Mouse (Mus musculus) embryonic facial prominence, embryonic 14.5 days (tissue): ENCODE data around the gene Cep89. TPM values are rescaled to one million over a fixed set of nuclear protein-coding genes. Genes with fewer than 3 reads are reported as not detected.

ENCODE experiments used
- ATAC-seq: fragments of 200-750 bp; cut with Nextera tagmentation; 2 replicates; pipeline ENCODE4 v1.8.0; 2017; ENCODE audit warnings: low read depth, moderate number of reproducible peaks, moderate TSS enrichment
- DNase-seq: peaks from one replicate; pipeline ENCODE4 v3.0.0-alpha.2; 2015; ENCODE audit warnings: low spot score
- H3K27ac ChIP-seq: fragments of 300-500 bp; sonication (generic); replicated peaks from 2 replicates; pipeline ENCODE4 v1.5.1; 2014; ENCODE audit warnings: low read depth, mild to moderate bottlenecking, low read length, moderate library complexity
- H3K27me3 ChIP-seq: fragments of 300-500 bp; sonication (generic); replicated peaks from 2 replicates; pipeline ENCODE4 v1.6.1; 2014; ENCODE audit warnings: low read length; ENCODE audit not compliant: control insufficient read depth, insufficient read depth
- H3K36me3 ChIP-seq: fragments of 300-500 bp; sonication (generic); 2 replicates; pipeline ENCODE4 v1.6.1; 2014; ENCODE audit warnings: low read length, mixed read lengths; ENCODE audit not compliant: control insufficient read depth, insufficient read depth
- H3K4me1 ChIP-seq: fragments of 300-500 bp; sonication (generic); 2 replicates; pipeline ENCODE4 v1.6.1; 2014; ENCODE audit warnings: antibody characterized with exemption, low read length; ENCODE audit not compliant: control insufficient read depth, insufficient read depth
- H3K4me2 ChIP-seq: fragments of 300-500 bp; sonication (generic); 2 replicates; pipeline ENCODE4 v1.6.1; 2014; ENCODE audit warnings: low read depth, mild to moderate bottlenecking, low read length, moderate library complexity, mixed read lengths
- H3K4me3 ChIP-seq: fragments of 300-500 bp; sonication (generic); 2 replicates; pipeline ENCODE4 v1.5.1; 2014; ENCODE audit warnings: low read depth, mild to moderate bottlenecking, low read length
- H3K9ac ChIP-seq: fragments of 300-500 bp; sonication (generic); 2 replicates; pipeline ENCODE4 v1.6.1; 2014; ENCODE audit warnings: low read depth, mild to moderate bottlenecking, low read length, moderate library complexity, mixed read lengths
- H3K9me3 ChIP-seq: fragments of 300-500 bp; sonication (generic); 2 replicates; pipeline ENCODE4 v1.6.1; 2016; ENCODE audit warnings: low read length; ENCODE audit not compliant: control insufficient read depth
- WGBS: fragments of 180-500 bp; shearing (Covaris S2); extraction: QIAGEN DNeasy Blood & Tissue Kit; methylation state at CpG from one replicate; pipeline ENCODE4 v1.1.7; 2014; 5-methylcytosine and 5-hydroxymethylcytosine counted together
- polyA plus RNA-seq: library from polyadenylated mRNA; unstranded; fragments of >200 nt; fragmentation: Nextera tagmentation; extraction: Ambion mirVana; gene quantifications from 2 replicates; pipeline ENCODE4 v1.2.1, GENCODE M21; 2014

Gene Cep89
- polyA plus RNA-seq, 1 experiment from 2014 or later: 27.8 TPM

- ATAC-seq (0 out of 2 replicates have a peak, but pooled peaks have one; percentile 18), DNase-seq (peak; percentile 40)
- no peaks in the 10 kb centered on the region for H3K27me3 ChIP-seq
- no peaks in the 10 kb centered on the region for H3K9me3 ChIP-seq
- no peaks in the 10 kb centered on the region for H3K36me3 ChIP-seq
- H3K4me2 ChIP-seq: no peak within 1 kb of the TSS
- H3K9ac ChIP-seq: no peak within 1 kb of the TSS
- WGBS: 25% methylated on average over 13 of the region's 15 CpGs
- H3K4me3 ChIP-seq: no peak within 1 kb of the TSS
- H3K4me1 ChIP-seq: 0 out of 2 replicates have a peak, but pooled peaks cover 7% of the 10 kb centered on the region
- H3K27ac ChIP-seq: no peak within 1 kb of the TSS
These were observed 51.4 kb downstream of the Cep89 start, which contains the start of gene Slc7a9 for GRCm38 (mm10) chr7:35447996-35448846. Slc7a9 (plus strand) TSS chr7:35448796.

DNA sequence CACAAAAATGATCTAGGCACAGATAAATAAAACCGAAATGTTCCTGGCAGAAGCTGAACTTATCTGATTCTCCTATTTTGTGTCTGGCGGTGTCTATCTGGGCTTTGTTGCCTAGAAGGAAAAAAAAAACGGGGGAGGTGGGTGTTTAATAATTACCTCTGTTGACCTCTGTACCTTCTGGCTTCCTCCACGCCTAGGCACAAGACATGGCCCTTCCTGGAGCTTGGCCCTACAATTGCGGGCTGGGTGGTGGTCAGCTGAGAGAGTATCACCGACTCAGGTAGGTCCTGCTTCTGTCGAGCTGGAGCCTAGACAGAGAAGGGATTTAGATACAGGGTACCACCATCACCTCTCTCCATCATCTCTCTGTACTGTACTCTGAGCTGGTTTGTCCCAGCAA is 52.0 kb downstream of the Cep89 start:
- no peak for ATAC-seq
- Histone ChIP-seq H3K4me1 (0 out of 2 replicates have a peak, but pooled peaks cover 7% of the 10 kb centered on the region), H3K4me2 (no peak overlapping the region), H3K36me3 (no peaks in the 10 kb centered on the region), H3K27me3 (no peaks in the 10 kb centered on the region), H3K9ac (no peak overlapping the region), H3K4me3 (no peak overlapping the region), H3K27ac (no peak overlapping the region), H3K9me3 (no peaks in the 10 kb centered on the region)
- 66% methylated on average over 7 of the region's 7 CpGs for WGBS
- DNase-seq: no peak

- no peak for DNase-seq
These were observed 59.4 kb downstream of the Cep89 start for GRCm38 (mm10) chr7:35456091-35456814.

DNA sequence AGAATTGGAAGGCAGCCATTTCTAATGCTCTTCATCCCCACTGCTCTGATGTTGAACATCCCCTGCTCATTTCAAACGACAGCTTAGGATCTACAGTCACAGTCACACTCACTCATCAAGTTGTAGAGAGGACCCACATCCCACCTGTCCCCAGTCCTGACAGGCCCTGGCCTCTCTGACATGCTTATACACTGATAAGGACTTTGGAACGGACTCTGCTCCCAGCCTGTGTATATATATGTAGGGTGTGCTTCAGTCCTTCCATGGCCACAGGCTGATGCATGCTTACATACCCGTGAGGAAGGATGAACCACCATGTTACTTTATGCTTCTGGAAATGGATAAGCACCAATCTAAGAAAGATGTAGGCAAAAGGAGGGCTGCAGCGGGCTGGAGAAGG is 64.1 kb downstream of the Cep89 start:
- Histone ChIP-seq H3K36me3 (no peaks in the 10 kb centered on the region), H3K9ac (no peak overlapping the region), H3K27ac (no peak overlapping the region), H3K4me3 (no peak overlapping the region), H3K4me2 (no peak overlapping the region), H3K27me3 (no peaks in the 10 kb centered on the region), H3K4me1 (no peaks in the 10 kb centered on the region), H3K9me3 (no peaks in the 10 kb centered on the region)
- DNase-seq (no peak), ATAC-seq (no peak)
- WGBS: 74% methylated on average over 4 of the region's 4 CpGs

More at GRCm38 (mm10) chr7:35456091-35456814, 59.4 kb downstream of the Cep89 start:
- Histone ChIP-seq H3K27me3 (no peaks in the 10 kb centered on the region), H3K36me3 (no peaks in the 10 kb centered on the region), H3K27ac (no peak overlapping the region), H3K9ac (no peak overlapping the region), H3K4me2 (no peak overlapping the region), H3K9me3 (no peaks in the 10 kb centered on the region), H3K4me1 (no peaks in the 10 kb centered on the region), H3K4me3 (no peak overlapping the region)
- 79% methylated on average over 4 of the region's 4 CpGs for WGBS
- ATAC-seq: no peak

GRCm38 (mm10) chr7:35465027-35465426 is 68.2 kb downstream of the Cep89 start:
- H3K27ac ChIP-seq: no peak overlapping the region
- H3K4me3 ChIP-seq: no peak overlapping the region
- no peaks in the 10 kb centered on the region for H3K4me1 ChIP-seq
- no peak for DNase-seq
- 95% methylated on average over 5 of the region's 5 CpGs for WGBS
- no peak for ATAC-seq
- H3K9me3 ChIP-seq: no peaks in the 10 kb centered on the region
- H3K27me3 ChIP-seq: no peaks in the 10 kb centered on the region
- H3K9ac ChIP-seq: no peak overlapping the region
- no peaks in the 10 kb centered on the region for H3K36me3 ChIP-seq
- no peak overlapping the region for H3K4me2 ChIP-seq

GRCm38 (mm10) chr7:35467856-35468255 is 71.0 kb downstream of the Cep89 start:
- DNase-seq (no peak), ATAC-seq (no peak)
- no peak overlapping the region for H3K4me2 ChIP-seq
- H3K36me3 ChIP-seq: no peaks in the 10 kb centered on the region
- no peak overlapping the region for H3K4me3 ChIP-seq
- no peaks in the 10 kb centered on the region for H3K4me1 ChIP-seq
- H3K27me3 ChIP-seq: no peaks in the 10 kb centered on the region
- H3K9ac ChIP-seq: no peak overlapping the region
- no peaks in the 10 kb centered on the region for H3K9me3 ChIP-seq
- 72% methylated on average over 2 of the region's 2 CpGs for WGBS
- no peak overlapping the region for H3K27ac ChIP-seq

GRCm38 (mm10) chr7:35470794-35471193 is 74.0 kb downstream of the Cep89 start:
- H3K27me3 ChIP-seq: no peaks in the 10 kb centered on the region
- H3K4me3 ChIP-seq: no peak overlapping the region
- ATAC-seq: no peak
- 48% methylated on average over 4 of the region's 4 CpGs for WGBS
- no peaks in the 10 kb centered on the region for H3K9me3 ChIP-seq
- H3K36me3 ChIP-seq: no peaks in the 10 kb centered on the region
- H3K27ac ChIP-seq: no peak overlapping the region
- H3K9ac ChIP-seq: no peak overlapping the region
- DNase-seq: no peak
- H3K4me1 ChIP-seq: no peaks in the 10 kb centered on the region
- H3K4me2 ChIP-seq: no peak overlapping the region

GRCm38 (mm10) chr7:35476457-35476856 is 79.6 kb downstream of the Cep89 start:
- Histone ChIP-seq H3K4me2 (no peak overlapping the region), H3K27ac (no peak overlapping the region), H3K9ac (no peak overlapping the region), H3K4me1 (no peaks in the 10 kb centered on the region), H3K4me3 (no peak overlapping the region), H3K27me3 (no peaks in the 10 kb centered on the region), H3K9me3 (no peaks in the 10 kb centered on the region), H3K36me3 (no peaks in the 10 kb centered on the region)
- peak; percentile 27 for DNase-seq
- WGBS: 36% methylated on average over 2 of the region's 2 CpGs
- ATAC-seq: no peak
